Comparison of ENCODE assay signal across 19 mouse cellular contexts in genomic region chr15:36984921-36985566, GRCm38 (mm10). TPM values are rescaled to one million over a fixed set of nuclear protein-coding genes. Genes with fewer than 3 reads are reported as not detected.
DNase-seq lines count a peak whose midpoint lies in the region; ATAC-seq lines count a peak whose summit lies in the region.
"Had no signal": no experiment of that assay in that cellular context is flagged by ENCODE, and none has a peak within 500 bp of the region (broad histone marks: within the 10 kb centered on the region; RNA-seq: fewer than 3 reads in every experiment).

No protein-coding gene starts in this region.

- H3K4me3 ChIP-seq in heart, embryonic 10.5 days, result no peak overlapping the region; the same call in 1 of the 2 replicates
- H3K4me3 ChIP-seq in kidney, embryonic 16.5 days (ENCODE audit: low read length), result no peak overlapping the region
- H3K4me3 ChIP-seq in limb, embryonic 12.5 days (replicated peaks), result no peak overlapping the region
- H3K4me3 ChIP-seq in hindbrain, embryonic 11.5 days (ENCODE audit: low read depth, low read length), result no peak overlapping the region
- H3K4me3 ChIP-seq: embryonic facial prominence, embryonic 12.5 days; liver, embryonic 13.5 days; lung, embryonic 15.5 days; midbrain, embryonic 12.5 days had no signal

- no peaks in the 10 kb centered on the region for H3K27me3 ChIP-seq in heart, embryonic 10.5 days (ENCODE audit: insufficient read depth, poor library complexity, severe bottlenecking)
- no peaks in the 10 kb centered on the region for H3K27me3 ChIP-seq in kidney, embryonic 16.5 days (ENCODE audit: insufficient read depth, low read length)
- no peaks in the 10 kb centered on the region for H3K27me3 ChIP-seq in limb, embryonic 12.5 days
- no peaks in the 10 kb centered on the region for H3K27me3 ChIP-seq in hindbrain, embryonic 11.5 days (ENCODE audit: control insufficient read depth, insufficient read depth, low read length)
- H3K27me3 ChIP-seq: embryonic facial prominence, embryonic 12.5 days; liver, embryonic 13.5 days; lung, embryonic 15.5 days; midbrain, embryonic 12.5 days had no signal

- H3K4me2 ChIP-seq in kidney, embryonic 16.5 days (replicated peaks; ENCODE audit: low read depth, low read length), result no peak overlapping the region
- H3K4me2 ChIP-seq in limb, embryonic 12.5 days, result no peak overlapping the region
- no peak overlapping the region for H3K4me2 ChIP-seq in hindbrain, embryonic 11.5 days (replicated peaks; ENCODE audit: low read depth, low read length)
- H3K4me2 ChIP-seq: embryonic facial prominence, embryonic 12.5 days; hindbrain, embryonic 14.5 days; liver, embryonic 13.5 days; lung, embryonic 15.5 days; midbrain, embryonic 12.5 days had no signal

- no peak overlapping the region for H3K9ac ChIP-seq in kidney, embryonic 16.5 days (replicated peaks; ENCODE audit: low read length)
- no peak overlapping the region for H3K9ac ChIP-seq in limb, embryonic 12.5 days (replicated peaks)
- no peak overlapping the region for H3K9ac ChIP-seq in hindbrain, embryonic 11.5 days (ENCODE audit: low read depth, low read length)
- H3K9ac ChIP-seq: embryonic facial prominence, embryonic 12.5 days; hindbrain, embryonic 14.5 days; liver, embryonic 13.5 days; lung, embryonic 15.5 days; midbrain, embryonic 12.5 days had no signal

- WGBS in heart, embryonic 10.5 days, result 69% methylated on average over 1 of the region's 1 CpGs
- 26% methylated on average over 1 of the region's 1 CpGs for WGBS in kidney, embryonic 16.5 days
- WGBS in limb, embryonic 12.5 days, result 33% methylated on average over 1 of the region's 1 CpGs
- 90% methylated on average over 1 of the region's 1 CpGs for WGBS in hindbrain, embryonic 11.5 days

- no peaks in the 10 kb centered on the region for H3K9me3 ChIP-seq in heart, embryonic 10.5 days
- H3K9me3 ChIP-seq in kidney, embryonic 16.5 days (ENCODE audit: low read length), result no peaks in the 10 kb centered on the region
- H3K9me3 ChIP-seq in limb, embryonic 12.5 days, result no peaks in the 10 kb centered on the region
- H3K9me3 ChIP-seq in hindbrain, embryonic 11.5 days (ENCODE audit: control insufficient read depth, low read length), result no peaks in the 10 kb centered on the region
- H3K9me3 ChIP-seq: embryonic facial prominence, embryonic 12.5 days; liver, embryonic 13.5 days; lung, embryonic 15.5 days; midbrain, embryonic 12.5 days had no signal

- peaks cover 76% of the 10 kb centered on the region for H3K4me1 ChIP-seq in heart, embryonic 10.5 days
- peaks cover 29% of the 10 kb centered on the region for H3K4me1 ChIP-seq in kidney, embryonic 16.5 days (ENCODE audit: insufficient read depth, low read length)
- peaks cover 36% of the 10 kb centered on the region for H3K4me1 ChIP-seq in limb, embryonic 12.5 days (replicated peaks)
- H3K4me1 ChIP-seq in hindbrain, embryonic 11.5 days (replicated peaks; ENCODE audit: control insufficient read depth, insufficient read depth, low read length), result peaks cover 3% of the 10 kb centered on the region; the same call in 1 of the 2 replicates

- ATAC-seq in kidney, embryonic 16.5 days (ENCODE audit: low FRiP score, low TSS enrichment), result peak; percentile 32; the same call in 1 of the 2 replicates
- ATAC-seq in limb, embryonic 12.5 days (ENCODE audit: insufficient number of reproducible peaks, insufficient read depth, low FRiP score, low TSS enrichment, low read depth), result peak; percentile 73; the same call in 1 of the 2 replicates
- ATAC-seq in hindbrain, embryonic 11.5 days (ENCODE audit: low FRiP score), result no peak
- ATAC-seq: intestine, embryonic 16.5 days had no signal

- H3K36me3 ChIP-seq in heart, embryonic 10.5 days, result no peaks in the 10 kb centered on the region
- H3K36me3 ChIP-seq in kidney, embryonic 16.5 days (ENCODE audit: insufficient read depth, low read length), result no peaks in the 10 kb centered on the region
- no peaks in the 10 kb centered on the region for H3K36me3 ChIP-seq in limb, embryonic 12.5 days
- no peaks in the 10 kb centered on the region for H3K36me3 ChIP-seq in hindbrain, embryonic 11.5 days (ENCODE audit: control insufficient read depth, insufficient read depth, low read length)
- H3K36me3 ChIP-seq: embryonic facial prominence, embryonic 12.5 days; liver, embryonic 13.5 days; lung, embryonic 15.5 days; midbrain, embryonic 12.5 days had no signal

- peak overlapping the region; percentile 89 for H3K27ac ChIP-seq in heart, embryonic 10.5 days
- no peak overlapping the region for H3K27ac ChIP-seq in kidney, embryonic 16.5 days (ENCODE audit: low read length)
- peak overlapping the region; percentile 74 for H3K27ac ChIP-seq in limb, embryonic 12.5 days
- no peak overlapping the region for H3K27ac ChIP-seq in hindbrain, embryonic 11.5 days (ENCODE audit: low read depth, low read length)
- H3K27ac ChIP-seq: embryonic facial prominence, embryonic 12.5 days; hindbrain, embryonic 14.5 days; liver, embryonic 13.5 days; lung, embryonic 15.5 days; midbrain, embryonic 12.5 days had no signal

- no peak for DNase-seq in heart, embryonic 10.5 days (ENCODE audit: low spot score)
- DNase-seq in heart, postnatal 10 days, result no peak
- DNase-seq in kidney, adult 18-20 months, result no peak
- peak; percentile 52 for DNase-seq in forelimb bud, embryonic 11.5 days (ENCODE audit: low read depth, low spot score)
- DNase-seq in hindbrain, embryonic 11.5 days (ENCODE audit: low spot score), result no peak
- DNase-seq: adrenal gland, postnatal 36 days; cerebellum, adult 2 months; gastrocnemius, postnatal 14 days; layer of hippocampus, postnatal 36 days; left cerebral cortex, postnatal 4 days; liver, embryonic 13.5 days; thymus, adult 18-20 months had no signal

- intact Hi-C loops in heart, postnatal 10 days (cut with DNase I), result loop anchor here (1.0 kb wide), 1 partner anchor 10 kb away; no protein-coding TSS in a partner anchor

RNA-seq across cellular contexts. Expression of gene Zfp706, which starts 22.5 kb away (rescaled TPM):
- polyA plus RNA-seq in heart, embryonic 10.5 days (2016; fragmentation: Nextera tagmentation; extraction: Ambion mirVana), result 456 and 495 TPM in 2 replicates
- 100 to 1,000 TPM; 216 to 242 TPM for total RNA-seq in heart, postnatal 10 days (2021)
- 403 and 418 TPM in 2 replicates for polyA plus RNA-seq in kidney, embryonic 16.5 days (2015; fragmentation: Nextera tagmentation; extraction: Ambion mirVana)
- 444 and 475 TPM in 2 replicates for polyA plus RNA-seq in limb, embryonic 12.5 days (2016; fragmentation: Nextera tagmentation; extraction: Ambion mirVana)
- polyA plus RNA-seq in hindbrain, embryonic 11.5 days (2014; fragmentation: Nextera tagmentation; extraction: Ambion mirVana), result 360 and 376 TPM in 2 replicates

Comparison
In these comparisons a context has a peak if more than half of its experiments do, and no peak if none do; other contexts are left out.
1. H3K27ac ChIP-seq: peak in heart, embryonic 10.5 days (single experiment) and limb, embryonic 12.5 days (single experiment); none in kidney, embryonic 16.5 days (single experiment) and hindbrain, embryonic 11.5 days (single experiment).